Comparison of ENCODE assay signal across 8 mouse cellular contexts in genomic region chr10:43578754-43579380, GRCm38 (mm10). TPM values are rescaled to one million over a fixed set of nuclear protein-coding genes. Genes with fewer than 3 reads are reported as not detected.
DNase-seq lines count a peak whose midpoint lies in the region; ATAC-seq and TF ChIP-seq lines count a peak whose summit lies in the region.

No protein-coding gene starts in this region.

- intact Hi-C loops in gastrocnemius, postnatal 14 days (cut with DNase I; ENCODE audit: low total_unique reads) = loop anchor here (10.0 kb wide), 1 partner anchor 496 kb away; no protein-coding TSS in a partner anchor

- no peaks in the 10 kb centered on the region for H3K9me3 ChIP-seq in intestine, embryonic 16.5 days (ENCODE audit: control insufficient read depth, low read length)
- H3K9me3 ChIP-seq in neural tube, embryonic 15.5 days (replicated peaks) = no peaks in the 10 kb centered on the region

- peak overlapping the region; percentile 96 for H3K27ac ChIP-seq in intestine, embryonic 16.5 days (ENCODE audit: low read length)
- H3K27ac ChIP-seq in neural tube, embryonic 15.5 days (replicated peaks) = peak overlapping the region; percentile 98

- peaks cover 8% of the 10 kb centered on the region; the same call in 1 of the 2 replicates for H3K4me1 ChIP-seq in intestine, embryonic 16.5 days (ENCODE audit: control insufficient read depth, insufficient read depth, low read length)
- no peaks in the 10 kb centered on the region for H3K4me1 ChIP-seq in lung, adult 2 months (ENCODE audit: control insufficient read depth, insufficient read depth, low read length)
- peaks cover 23% of the 10 kb centered on the region for H3K4me1 ChIP-seq in neural tube, embryonic 15.5 days

- peak overlapping the region; percentile 93 for H3K4me2 ChIP-seq in intestine, embryonic 16.5 days (ENCODE audit: low read depth, low read length)
- peak overlapping the region; percentile 86 for H3K4me2 ChIP-seq in neural tube, embryonic 15.5 days

- H3K4me3 ChIP-seq in intestine, embryonic 16.5 days (ENCODE audit: low read length) = peak overlapping the region; percentile 72
- peak overlapping the region; percentile 81 for H3K4me3 ChIP-seq in lung, adult 2 months (replicated peaks; ENCODE audit: extremely low read depth, low read depth, low read length)
- H3K4me3 ChIP-seq in neural tube, embryonic 15.5 days (replicated peaks) = peak overlapping the region; percentile 74

- peak; percentile 83 for TF ChIP-seq POLR2A in lung, adult 2 months (IDR thresholded peaks at IDR 0.05; ENCODE audit: borderline replicate concordance, extremely low read depth, low read depth, low read length)

- peak; percentile 87 for ATAC-seq in intestine, embryonic 16.5 days
- ATAC-seq in neural tube, embryonic 15.5 days (ENCODE audit: low FRiP score) = peak; percentile 91

- H3K36me3 ChIP-seq in intestine, embryonic 16.5 days (ENCODE audit: control insufficient read depth, insufficient read depth, low read length) = 0 out of 2 replicates have a peak, but pooled peaks cover 5% of the 10 kb centered on the region
- H3K36me3 ChIP-seq in neural tube, embryonic 15.5 days = peaks cover 17% of the 10 kb centered on the region

- 0% methylated on average over 59 of the region's 65 CpGs for WGBS in intestine, embryonic 16.5 days
- under 1% methylated on average over 53 of the region's 65 CpGs for WGBS in lung, adult 2 months
- under 1% methylated on average over 59 of the region's 65 CpGs for WGBS in neural tube, embryonic 15.5 days

- peak overlapping the region; percentile 86 for H3K9ac ChIP-seq in intestine, embryonic 16.5 days (ENCODE audit: low read depth, low read length)
- peak overlapping the region; percentile 97 for H3K9ac ChIP-seq in neural tube, embryonic 15.5 days (replicated peaks)

- peak; percentile 33 for DNase-seq in frontal cortex, postnatal 14 days (ENCODE audit: low spot score in 2 of 2)
- no peak for DNase-seq in frontal cortex, postnatal 36 days (ENCODE audit: low spot score in 2 of 2)
- peak; percentile 64 for DNase-seq in c-Kit-positive CD71-negative TER-119-negative erythroid progenitor cells, embryonic 14.5 days (ENCODE audit: low read depth)
- DNase-seq in gastrocnemius, postnatal 14 days = peak; percentile 50
- DNase-seq in lung, adult 2 months = peak; percentile 72
- DNase-seq in thymus, postnatal 10 days (ENCODE audit: low spot score in 2 of 2) = peak; percentile 85 to 92

- TF ChIP-seq CTCF in lung, adult 2 months (IDR thresholded peaks at IDR 0.05; ENCODE audit: insufficient read depth, low read length) = no peak

- H3K27me3 ChIP-seq in intestine, embryonic 16.5 days (replicated peaks; ENCODE audit: control insufficient read depth, insufficient read depth, low read length) = no peaks in the 10 kb centered on the region
- H3K27me3 ChIP-seq in neural tube, embryonic 15.5 days (replicated peaks) = no peaks in the 10 kb centered on the region

RNA-seq across cellular contexts. Expression of gene Cd24a, which starts 0.8 kb away (rescaled TPM):
- total RNA-seq in gastrocnemius, postnatal 14 days (2021) = 10 to 100 TPM; 27.6 to 41.4 TPM
- polyA plus RNA-seq in intestine, embryonic 16.5 days (2015; fragmentation: Nextera tagmentation; extraction: Ambion mirVana) = 138 and 165 TPM in 2 replicates
- polyA plus RNA-seq in lung, adult 2 months (2012; rRNA removed) = 212 and 239 TPM in 2 replicates
- polyA plus RNA-seq in neural tube, embryonic 15.5 days (2015; fragmentation: Nextera tagmentation; extraction: Ambion mirVana) = 638 and 740 TPM in 2 replicates

RNA-seq across cellular contexts. Expression of gene 1700021F05Rik, which starts 38.1 kb away (rescaled TPM):
- total RNA-seq in gastrocnemius, postnatal 14 days (2021) = 100 to 1,000 TPM in 1 of 2 experiments, 10 to 100 TPM in 1; 97.7 to 103 TPM
- 69.6 and 78.8 TPM in 2 replicates for polyA plus RNA-seq in intestine, embryonic 16.5 days (2015; fragmentation: Nextera tagmentation; extraction: Ambion mirVana)
- polyA plus RNA-seq in lung, adult 2 months (2012; rRNA removed) = 3.1 and 7.1 TPM in 2 replicates
- 69.5 and 72.1 TPM in 2 replicates for polyA plus RNA-seq in neural tube, embryonic 15.5 days (2015; fragmentation: Nextera tagmentation; extraction: Ambion mirVana)

RNA-seq across cellular contexts. Expression of gene Gm9803, which starts 55.0 kb away (rescaled TPM):
- total RNA-seq in gastrocnemius, postnatal 14 days (2021) = 1 to 10 TPM; 6.8 to 8.8 TPM
- polyA plus RNA-seq in intestine, embryonic 16.5 days (2015; fragmentation: Nextera tagmentation; extraction: Ambion mirVana) = 3.8 and 12.6 TPM in 2 replicates
- 44.3 and 73.8 TPM in 2 replicates for polyA plus RNA-seq in lung, adult 2 months (2012; rRNA removed)
- polyA plus RNA-seq in neural tube, embryonic 15.5 days (2015; fragmentation: Nextera tagmentation; extraction: Ambion mirVana) = 17.6 and 25.6 TPM in 2 replicates

Comparison
In these comparisons a context has a peak if more than half of its experiments do, and no peak if none do; other contexts are left out.
1. DNase-seq: peak in frontal cortex, postnatal 14 days (2 of 2), c-Kit-positive CD71-negative TER-119-negative erythroid progenitor cells, embryonic 14.5 days (single experiment), gastrocnemius, postnatal 14 days (single experiment), lung, adult 2 months (single experiment) and thymus, postnatal 10 days (2 of 2); none in frontal cortex, postnatal 36 days (0 of 2).
2. Peak in every context shown above with its lines, with median percentiles within 50 percentile points of each other: H3K4me3 ChIP-seq.